Mouse (Mus musculus) left cerebral cortex, adult 8-10 months (tissue): ENCODE measurements around the gene Klc2. TPM values are rescaled to one million over a fixed set of nuclear protein-coding genes. Genes with fewer than 3 reads are reported as not detected.
A peak's percentile ranks its signal among the peaks of the same experiment; 100 is the strongest.

Experiments
- DNase-seq, 2 experiments: peaks; one replicate each; pipeline ENCODE4 v3.0.0; 2022; ENCODE audit warnings: low spot score in 2 of 2
- total RNA-seq, 4 experiments: library from RNA; stranded (reverse); gene quantifications; 2 replicates each; pipeline ENCODE4 v1.2.4; 2022

Gene Klc2
- total RNA-seq, 4 experiments from 2014 or later, result 237 to 265 (median 247) TPM

GRCm38 (mm10) chr19:5073028-5073427, 45.3 kb downstream of the Klc2 start:
- no peak for DNase-seq

- DNase-seq, result no peak
Observed at GRCm38 (mm10) chr19:5072389-5073019, 45.9 kb downstream of the Klc2 start.

GRCm38 (mm10) chr19:5071545-5072369, 46.6 kb downstream of the Klc2 start:
- DNase-seq, result peak in 1 of 2 experiments; percentile 33

- no peak for DNase-seq
Observed at GRCm38 (mm10) chr19:5071077-5071476, 47.3 kb downstream of the Klc2 start.

- DNase-seq, result no peak
Observed at GRCm38 (mm10) chr19:5069978-5070377, 48.4 kb downstream of the Klc2 start.

- DNase-seq, result no peak
Observed at GRCm38 (mm10) chr19:5069486-5069885, 48.9 kb downstream of the Klc2 start.

GRCm38 (mm10) chr19:5068570-5069234, 49.7 kb downstream of the Klc2 start:
- DNase-seq, result no peak

GRCm38 (mm10) chr19:5067867-5068569, 50.3 kb downstream of the Klc2 start, which contains the start of gene Cd248:
Gene Cd248, plus strand, starts transcription at chr19:5068078.
- DNase-seq, result no peak

GRCm38 (mm10) chr19:5067040-5067799, 51.1 kb downstream of the Klc2 start:
- no peak for DNase-seq

GRCm38 (mm10) chr19:5065104-5065503, 53.3 kb downstream of the Klc2 start:
- DNase-seq, result no peak

- DNase-seq, result no peak
Observed at GRCm38 (mm10) chr19:5062446-5062845, 55.9 kb downstream of the Klc2 start.

- DNase-seq, result no peak
Observed at GRCm38 (mm10) chr19:5062041-5062440, 56.3 kb downstream of the Klc2 start.

- DNase-seq, result no peak
Observed at GRCm38 (mm10) chr19:5060365-5061330, 57.7 kb downstream of the Klc2 start.

GRCm38 (mm10) chr19:5058801-5059771, 59.3 kb downstream of the Klc2 start:
- DNase-seq, result no peak

GRCm38 (mm10) chr19:5057876-5058775, 60.2 kb downstream of the Klc2 start:
- DNase-seq, result peak in 1 of 2 experiments; percentile 21
